Mouse (Mus musculus) neural tube, embryonic 11.5 days (tissue): ENCODE data around the gene Exo1. TPM values are rescaled to one million over a fixed set of nuclear protein-coding genes. Genes with fewer than 3 reads are reported as not detected.

Experiments
- ATAC-seq: fragments of 200-750 bp; cut with Nextera tagmentation; 2 replicates; pipeline ENCODE4 v1.8.0; 2017; ENCODE audit warnings: moderate number of reproducible peaks, mild to moderate bottlenecking, moderate TSS enrichment, moderate library complexity; ENCODE audit not compliant: insufficient read depth, low FRiP score, low TSS enrichment
- DNase-seq: peaks from one replicate; pipeline ENCODE4 v3.0.0-alpha.2; 2015; ENCODE audit warnings: low spot score
- H3K27ac ChIP-seq: fragments of 300-500 bp; sonication (generic); 2 replicates; pipeline ENCODE4 v1.5.1; 2014; ENCODE audit warnings: low read depth, mild to moderate bottlenecking, low read length
- H3K27me3 ChIP-seq: fragments of 300-500 bp; sonication (generic); 2 replicates; pipeline ENCODE4 v1.6.1; 2014; ENCODE audit warnings: mild to moderate bottlenecking, low read length, mixed read lengths; ENCODE audit not compliant: control insufficient read depth, insufficient read depth
- H3K36me3 ChIP-seq: fragments of 300-500 bp; sonication (generic); 2 replicates; pipeline ENCODE4 v1.6.1; 2014; ENCODE audit warnings: mild to moderate bottlenecking, low read length, moderate library complexity, mixed read lengths; ENCODE audit not compliant: control insufficient read depth, insufficient read depth
- H3K4me1 ChIP-seq: fragments of 300-500 bp; sonication (generic); 2 replicates; pipeline ENCODE4 v1.6.1; 2014; ENCODE audit warnings: low read length, mixed read lengths; ENCODE audit not compliant: control insufficient read depth, insufficient read depth
- H3K4me2 ChIP-seq: fragments of 300-500 bp; sonication (generic); 2 replicates; pipeline ENCODE4 v1.6.1; 2014; ENCODE audit warnings: low read depth, mild to moderate bottlenecking, moderate library complexity
- H3K4me3 ChIP-seq: fragments of 300-500 bp; sonication (generic); 2 replicates; pipeline ENCODE4 v1.5.1; 2014; ENCODE audit warnings: low read depth, low read length
- H3K9ac ChIP-seq: fragments of 300-500 bp; sonication (generic); 2 replicates; pipeline ENCODE4 v1.6.1; 2014; ENCODE audit warnings: mild to moderate bottlenecking, low read length
- H3K9me3 ChIP-seq: fragments of 300-500 bp; sonication (generic); 2 replicates; pipeline ENCODE4 v1.6.1; 2016; ENCODE audit warnings: low read length; ENCODE audit not compliant: control insufficient read depth
- WGBS: fragments of 180-500 bp; shearing (Covaris S2); extraction: QIAGEN DNeasy Blood & Tissue Kit; methylation state at CpG from one replicate; pipeline ENCODE4 v1.1.7; 2014; 5-methylcytosine and 5-hydroxymethylcytosine counted together
- polyA plus RNA-seq: library from polyadenylated mRNA; unstranded; fragments of >200 nt; fragmentation: Nextera tagmentation; extraction: Ambion mirVana; gene quantifications from 2 replicates; pipeline ENCODE4 v1.2.1, GENCODE M21; 2014

Exo1 gene
- polyA plus RNA-seq, 1 experiment from 2014 or later: 100 TPM

DNA sequence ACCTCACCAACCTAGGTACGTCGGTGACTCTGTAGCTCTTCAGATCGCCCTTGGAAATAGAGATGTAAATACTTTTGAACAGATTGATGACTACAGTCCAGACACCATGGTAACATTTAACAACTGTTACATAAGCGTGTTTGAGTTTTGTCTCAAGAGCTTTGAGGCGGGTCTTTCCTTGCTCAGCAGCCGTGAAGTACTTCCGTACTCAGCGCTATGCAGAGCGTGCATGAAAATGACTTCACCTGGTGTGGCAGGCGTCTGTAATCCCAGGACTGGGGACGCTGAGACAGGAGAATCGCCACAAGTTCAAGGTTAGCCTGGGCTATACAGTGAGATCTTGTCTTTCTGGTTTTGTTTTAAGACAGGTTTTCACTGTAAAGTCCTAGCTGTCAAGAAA is 13.3 kb downstream of the Exo1 start:
- WGBS: 95% methylated on average over 12 of the region's 12 CpGs
- H3K9me3 ChIP-seq: no peaks in the 10 kb centered on the region
- H3K27ac ChIP-seq: no peak overlapping the region
- no peak for DNase-seq
- peaks cover 6% of the 10 kb centered on the region for H3K36me3 ChIP-seq
- H3K27me3 ChIP-seq: no peaks in the 10 kb centered on the region
- no peak overlapping the region for H3K4me3 ChIP-seq
- H3K9ac ChIP-seq: no peak overlapping the region
- no peaks in the 10 kb centered on the region for H3K4me1 ChIP-seq
- no peak overlapping the region for H3K4me2 ChIP-seq
- ATAC-seq: no peak

DNA sequence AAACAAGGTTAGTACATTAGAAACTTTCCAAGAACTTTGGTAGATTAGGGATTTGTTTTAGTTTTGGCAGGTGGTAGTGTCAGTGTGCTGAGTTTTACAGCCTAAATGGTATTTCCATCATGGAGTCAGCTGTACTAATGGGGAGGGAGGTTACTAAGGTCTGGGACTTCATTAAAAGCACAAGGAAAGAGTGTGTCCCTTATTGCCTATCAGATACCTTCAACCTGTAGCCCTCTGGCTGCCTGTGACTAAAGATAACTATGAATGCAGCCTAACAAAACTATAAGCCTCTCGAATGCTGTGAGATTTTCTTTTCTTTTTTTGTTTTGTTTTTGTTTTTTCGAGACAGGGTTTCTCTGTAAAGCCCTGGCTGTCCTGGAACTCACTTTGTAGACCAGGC is 30.8 kb downstream of the Exo1 start:
- no peak for ATAC-seq
- Histone ChIP-seq H3K4me3 (no peak overlapping the region), H3K36me3 (peaks cover 2% of the 10 kb centered on the region), H3K9ac (no peak overlapping the region), H3K27ac (no peak overlapping the region), H3K9me3 (no peaks in the 10 kb centered on the region), H3K4me1 (no peaks in the 10 kb centered on the region), H3K27me3 (no peaks in the 10 kb centered on the region), H3K4me2 (no peak overlapping the region)
- 92% methylated on average over 2 of the region's 2 CpGs for WGBS
- no peak for DNase-seq

DNA sequence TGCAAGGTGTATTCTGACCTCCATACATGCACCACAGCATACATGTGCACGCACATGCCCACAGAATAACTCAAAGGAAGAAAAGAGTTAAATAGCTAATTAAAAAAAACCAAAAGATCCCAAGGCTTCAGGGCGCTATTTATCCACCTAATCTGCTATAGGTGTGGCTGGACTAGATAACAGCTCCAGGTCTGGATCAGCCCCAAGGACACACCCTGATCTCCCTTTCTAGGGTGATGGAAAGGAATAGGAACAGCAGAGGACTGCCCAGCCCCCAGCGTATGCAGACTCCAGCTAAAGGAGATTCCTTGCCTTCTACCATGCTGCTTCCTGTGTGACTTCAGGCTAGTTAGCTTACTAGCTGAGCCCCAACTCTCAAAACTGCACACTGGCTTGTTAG is 31.7 kb downstream of the Exo1 start:
- Histone ChIP-seq H3K27ac (no peak overlapping the region), H3K27me3 (no peaks in the 10 kb centered on the region), H3K36me3 (peaks cover 2% of the 10 kb centered on the region; the same call in 1 of the 2 replicates), H3K9ac (no peak overlapping the region), H3K4me1 (no peaks in the 10 kb centered on the region), H3K4me2 (no peak overlapping the region), H3K4me3 (no peak overlapping the region), H3K9me3 (no peaks in the 10 kb centered on the region)
- WGBS: 88% methylated on average over 3 of the region's 3 CpGs
- ATAC-seq (no peak), DNase-seq (no peak)

GRCm38 (mm10) chr1:175913728-175914303 is 33.4 kb downstream of the Exo1 start:
- H3K4me2 ChIP-seq: no peak overlapping the region
- H3K4me1 ChIP-seq: no peaks in the 10 kb centered on the region
- ATAC-seq (no peak), DNase-seq (no peak)
- H3K9ac ChIP-seq: no peak overlapping the region
- 68% methylated on average over 5 of the region's 5 CpGs for WGBS
- no peaks in the 10 kb centered on the region for H3K27me3 ChIP-seq
- H3K36me3 ChIP-seq: peaks cover 2% of the 10 kb centered on the region; the same call in 1 of the 2 replicates
- no peak overlapping the region for H3K27ac ChIP-seq
- no peak overlapping the region for H3K4me3 ChIP-seq
- no peaks in the 10 kb centered on the region for H3K9me3 ChIP-seq

- DNase-seq (no peak), ATAC-seq (no peak)
- H3K27ac ChIP-seq: no peak within 1 kb of the TSS
- H3K27me3 ChIP-seq: no peaks in the 10 kb centered on the region
- no peak within 1 kb of the TSS for H3K9ac ChIP-seq
- 87% methylated on average over 9 of the region's 9 CpGs for WGBS
- H3K4me3 ChIP-seq: no peak within 1 kb of the TSS
- H3K4me2 ChIP-seq: no peak within 1 kb of the TSS
- H3K36me3 ChIP-seq: no peaks in the 10 kb centered on the region
- H3K4me1 ChIP-seq: no peaks in the 10 kb centered on the region
- H3K9me3 ChIP-seq: no peaks in the 10 kb centered on the region
Measured at GRCm38 (mm10) chr1:175920029-175920428, 39.6 kb downstream of the Exo1 start, which contains the start of gene Gm38100. Gm38100 (plus strand) TSS chr1:175920329.

GRCm38 (mm10) chr1:175921091-175921490 is 40.7 kb downstream of the Exo1 start:
- H3K9ac ChIP-seq: no peak overlapping the region
- no peaks in the 10 kb centered on the region for H3K9me3 ChIP-seq
- H3K4me3 ChIP-seq: no peak overlapping the region
- H3K27me3 ChIP-seq: no peaks in the 10 kb centered on the region
- WGBS: 92% methylated on average over 8 of the region's 8 CpGs
- DNase-seq: no peak
- no peak for ATAC-seq
- H3K27ac ChIP-seq: no peak overlapping the region
- no peak overlapping the region for H3K4me2 ChIP-seq
- no peaks in the 10 kb centered on the region for H3K36me3 ChIP-seq
- no peaks in the 10 kb centered on the region for H3K4me1 ChIP-seq

- Histone ChIP-seq H3K4me1 (no peaks in the 10 kb centered on the region), H3K36me3 (no peaks in the 10 kb centered on the region), H3K9me3 (no peaks in the 10 kb centered on the region), H3K4me3 (no peak overlapping the region), H3K27me3 (no peaks in the 10 kb centered on the region), H3K4me2 (no peak overlapping the region), H3K9ac (no peak overlapping the region), H3K27ac (no peak overlapping the region)
- 52% methylated on average over 7 of the region's 7 CpGs for whole genome bisulfite sequencing
- DNase-seq (peak; percentile 74), ATAC-seq (no peak)
Measured at GRCm38 (mm10) chr1:175923848-175924787, 43.7 kb downstream of the Exo1 start.

DNA sequence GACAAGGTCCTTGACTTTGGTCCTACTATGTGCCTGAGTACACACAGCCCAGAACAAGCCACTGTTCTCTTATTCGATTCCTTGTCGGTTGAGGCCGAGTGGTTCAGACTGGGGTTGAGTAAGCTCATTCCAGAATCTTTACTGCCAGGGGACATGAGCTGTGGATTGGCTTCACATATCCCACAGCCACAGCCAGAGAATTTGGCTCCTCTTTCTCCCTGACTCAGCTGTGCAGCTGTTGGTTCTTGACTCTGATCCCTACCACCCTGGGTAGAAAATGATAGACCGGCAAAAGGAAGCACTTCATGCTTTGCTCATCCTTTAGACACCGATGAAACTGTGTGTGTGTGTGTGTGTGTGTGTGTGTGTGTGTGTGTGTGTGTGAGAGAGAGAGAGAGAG is 51.0 kb downstream of the Exo1 start:
- ATAC-seq: no peak
- H3K9me3 ChIP-seq: no peaks in the 10 kb centered on the region
- no peak overlapping the region for H3K4me2 ChIP-seq
- H3K27ac ChIP-seq: no peak overlapping the region
- no peaks in the 10 kb centered on the region for H3K27me3 ChIP-seq
- no peak overlapping the region for H3K4me3 ChIP-seq
- 93% methylated on average over 5 of the region's 5 CpGs for WGBS
- no peak for DNase-seq
- no peaks in the 10 kb centered on the region for H3K36me3 ChIP-seq
- H3K9ac ChIP-seq: no peak overlapping the region
- no peaks in the 10 kb centered on the region for H3K4me1 ChIP-seq
